Mouse (Mus musculus) adrenal gland, adult 2 months (tissue): Measurements from ENCODE around the gene Sec24d. TPM values are rescaled to one million over a fixed set of nuclear protein-coding genes. Genes with fewer than 3 reads are reported as not detected.

ENCODE experiments used
- DNase-seq: peaks from one replicate; pipeline ENCODE4 v3.0.0; 2021
- polyA plus RNA-seq: library from polyadenylated mRNA; depleted of rRNA; stranded (reverse); fragments of >200 nt; gene quantifications from 2 replicates; pipeline ENCODE4 v1.2.3, GENCODE M21; 2012
- total RNA-seq, 2 experiments: library from RNA; stranded (reverse); gene quantifications; 2 replicates each; pipeline ENCODE4 v1.2.3; 2021

Sec24d gene
- total and polyA plus RNA-seq, 3 experiments: 81.5 to 253 (median 181) TPM

GRCm38 (mm10) chr3:123296654-123297053 is 29.4 kb downstream of the Sec24d start:
- no peak for DNase-seq

DNA sequence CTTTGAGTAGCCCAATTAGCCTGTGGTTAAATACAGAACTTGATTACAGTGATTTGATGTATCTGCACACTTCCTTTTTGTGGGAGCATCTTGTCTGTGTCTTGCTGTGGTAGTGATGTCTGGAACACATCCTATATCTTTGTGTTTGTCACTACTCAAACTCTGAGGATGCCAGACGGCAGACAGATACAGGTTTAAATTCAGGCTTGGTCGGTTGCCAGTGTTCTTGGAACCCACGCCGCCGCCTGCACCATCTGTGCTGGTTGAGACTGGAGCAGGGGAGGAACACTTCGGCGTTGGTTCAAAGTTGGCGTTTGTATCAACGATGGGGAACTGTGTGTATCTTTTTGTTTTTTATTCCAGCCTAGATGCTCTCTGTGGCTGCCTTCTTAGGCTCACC is 31.0 kb downstream of the Sec24d start:
- DNase-seq: no peak

GRCm38 (mm10) chr3:123301521-123301920 is 34.3 kb downstream of the Sec24d start:
- DNase-seq: peak; percentile 50

DNA sequence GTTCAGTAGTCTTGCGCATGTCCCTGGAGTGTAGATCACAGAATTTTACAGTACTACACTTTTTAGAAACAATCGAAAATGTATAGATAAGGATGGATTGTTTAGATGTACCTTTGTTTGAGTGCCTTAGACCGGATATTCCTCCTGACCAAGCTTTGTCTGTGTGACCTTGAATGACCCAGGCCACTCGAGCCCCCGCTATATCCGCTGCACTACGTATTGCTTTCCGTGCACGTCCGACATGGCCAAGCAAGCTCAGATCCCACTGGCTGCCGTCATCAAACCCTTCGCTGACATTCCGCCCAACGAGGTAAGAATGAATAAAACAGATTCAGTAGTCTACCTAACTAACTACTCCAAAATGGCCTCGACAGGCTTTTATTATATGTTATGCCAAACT is 38.4 kb downstream of the Sec24d start:
- no peak for DNase-seq

DNA sequence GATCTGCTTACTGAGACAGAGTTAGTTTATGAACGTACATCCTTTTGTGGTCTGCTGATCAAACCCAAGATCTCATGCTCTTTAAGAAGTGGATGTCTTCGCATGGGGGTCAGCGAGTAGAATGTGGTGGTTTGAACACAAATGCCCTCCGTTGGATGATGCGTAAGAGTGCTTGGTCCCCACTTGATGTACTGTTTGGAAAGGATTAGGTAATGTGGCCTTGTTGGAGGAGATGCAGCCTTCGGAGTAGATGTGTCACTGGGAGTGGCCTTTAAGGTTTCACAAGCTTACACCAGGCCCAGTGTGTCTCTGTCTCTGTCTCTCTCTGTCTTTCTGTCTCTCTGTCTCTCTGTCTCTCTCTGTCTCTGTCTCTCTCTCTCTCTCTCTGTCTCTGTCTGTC is 40.2 kb downstream of the Sec24d start:
- DNase-seq: peak; percentile 65

- DNase-seq: no peak
Measured at GRCm38 (mm10) chr3:123309141-123309540, 41.9 kb downstream of the Sec24d start.

- no peak for DNase-seq
Measured at GRCm38 (mm10) chr3:123312477-123313062, 45.3 kb downstream of the Sec24d start.

- no peak for DNase-seq
Measured at GRCm38 (mm10) chr3:123313477-123313876, 46.2 kb downstream of the Sec24d start.

DNA sequence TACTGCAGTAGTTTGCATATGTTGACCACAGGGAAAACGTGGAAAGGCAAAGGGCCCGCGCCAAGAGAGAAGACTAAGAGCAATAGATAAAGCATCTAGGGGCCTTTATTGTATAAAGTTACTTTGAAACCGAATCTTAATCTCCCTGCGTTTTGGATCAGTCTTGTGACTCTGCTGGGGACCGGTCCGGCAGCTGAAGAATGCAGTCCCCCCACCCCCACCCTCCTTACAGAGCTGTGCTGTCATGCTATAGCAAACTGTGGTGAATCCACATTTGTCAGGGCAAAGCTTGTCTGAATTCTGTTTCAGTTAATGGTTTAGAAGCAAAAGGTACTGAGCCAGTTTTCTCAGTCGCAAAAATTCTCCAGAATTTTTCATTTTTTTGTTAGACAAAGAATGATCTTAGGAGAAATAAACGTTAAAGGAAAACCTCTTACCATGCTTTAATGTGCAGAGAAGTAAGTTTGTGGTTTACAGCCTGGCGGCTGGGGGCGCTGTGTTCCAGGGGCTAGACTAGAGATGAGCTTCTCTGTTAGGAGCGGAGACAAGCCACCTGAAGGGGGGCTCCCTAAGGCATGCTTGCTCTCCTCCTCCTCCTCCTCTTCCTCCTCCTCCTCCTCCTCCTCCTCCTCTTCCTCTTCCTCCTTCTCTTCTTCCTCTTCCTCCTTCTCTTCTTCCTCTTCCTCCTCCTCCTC is 46.8 kb downstream of the Sec24d start:
- DNase-seq: no peak

GRCm38 (mm10) chr3:123316066-123316465 is 48.8 kb downstream of the Sec24d start:
- DNase-seq: no peak

GRCm38 (mm10) chr3:123317081-123317480 is 49.8 kb downstream of the Sec24d start:
- no peak for DNase-seq

DNA sequence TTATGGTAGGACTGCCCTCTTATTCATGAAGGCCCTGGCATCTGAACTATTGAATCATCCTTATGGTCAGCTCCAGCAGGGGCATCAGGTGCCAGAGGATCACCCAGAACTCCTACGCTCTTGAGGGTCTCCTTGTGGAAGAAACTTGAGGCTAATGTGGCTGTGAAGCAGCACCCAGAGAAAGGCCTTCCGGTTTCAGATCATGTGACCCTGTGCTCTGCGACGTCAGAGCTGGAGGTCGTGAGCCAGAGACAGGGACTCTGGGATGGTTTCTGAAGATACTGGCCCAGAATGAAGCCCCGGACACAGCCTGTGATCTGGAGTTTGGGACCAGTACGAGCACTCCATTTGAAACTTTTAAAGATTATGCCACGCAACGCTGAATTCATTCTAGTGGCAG is 53.1 kb downstream of the Sec24d start:
- DNase-seq: no peak

- peak; percentile 64 for DNase-seq
Measured at GRCm38 (mm10) chr3:123321612-123322011, 54.4 kb downstream of the Sec24d start.

- no peak for DNase-seq
Measured at GRCm38 (mm10) chr3:123322147-123322546, 54.9 kb downstream of the Sec24d start.

- DNase-seq: no peak
Measured at GRCm38 (mm10) chr3:123324326-123324725, 57.1 kb downstream of the Sec24d start.

DNA sequence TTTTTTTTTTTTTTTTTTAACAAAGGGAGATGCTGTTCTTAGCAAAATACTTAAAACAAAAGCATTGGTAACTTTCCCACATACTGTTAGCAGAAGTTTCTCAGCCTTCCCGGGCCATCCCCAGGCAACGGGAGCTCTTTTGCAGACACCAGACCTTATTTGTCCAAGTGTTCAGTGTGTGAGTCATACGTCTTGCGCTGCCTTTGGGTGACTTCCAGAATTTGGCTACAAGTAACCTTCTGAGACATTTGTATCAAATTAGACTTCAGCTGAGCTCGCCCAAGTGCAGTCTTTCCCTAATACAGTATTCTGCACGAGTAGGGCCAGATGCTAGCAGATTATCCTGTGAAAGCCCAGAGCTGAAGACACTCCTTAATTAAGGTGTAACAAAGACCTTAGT is 62.0 kb downstream of the Sec24d start:
- DNase-seq: peak; percentile 85

GRCm38 (mm10) chr3:123330221-123330620 is 63.0 kb downstream of the Sec24d start:
- DNase-seq: no peak

- DNase-seq: no peak
Measured at GRCm38 (mm10) chr3:123332330-123333054, 65.2 kb downstream of the Sec24d start.

GRCm38 (mm10) chr3:123333055-123333424 is 65.8 kb downstream of the Sec24d start:
- DNase-seq: no peak

GRCm38 (mm10) chr3:123334947-123335346 is 67.7 kb downstream of the Sec24d start:
- no peak for DNase-seq

DNA sequence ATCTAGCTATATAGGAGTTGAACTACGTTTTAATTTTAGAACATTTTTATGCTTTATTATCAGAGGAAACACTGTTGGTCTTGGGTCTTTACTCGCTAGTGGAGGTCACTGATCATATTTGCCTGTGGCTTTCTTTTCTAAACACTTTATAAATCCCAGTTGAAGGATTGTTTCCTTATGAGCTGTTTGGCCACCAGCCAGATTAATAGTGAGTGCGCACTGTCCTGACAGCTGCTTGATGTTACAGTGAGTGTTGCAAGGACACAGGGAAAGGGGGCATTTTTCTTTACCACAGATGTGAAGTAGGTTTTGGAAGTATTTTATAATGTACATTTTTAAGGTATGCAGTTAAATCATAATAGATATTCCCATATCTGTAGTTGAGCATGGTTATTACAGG is 68.2 kb downstream of the Sec24d start:
- DNase-seq: peak; percentile 63

DNA sequence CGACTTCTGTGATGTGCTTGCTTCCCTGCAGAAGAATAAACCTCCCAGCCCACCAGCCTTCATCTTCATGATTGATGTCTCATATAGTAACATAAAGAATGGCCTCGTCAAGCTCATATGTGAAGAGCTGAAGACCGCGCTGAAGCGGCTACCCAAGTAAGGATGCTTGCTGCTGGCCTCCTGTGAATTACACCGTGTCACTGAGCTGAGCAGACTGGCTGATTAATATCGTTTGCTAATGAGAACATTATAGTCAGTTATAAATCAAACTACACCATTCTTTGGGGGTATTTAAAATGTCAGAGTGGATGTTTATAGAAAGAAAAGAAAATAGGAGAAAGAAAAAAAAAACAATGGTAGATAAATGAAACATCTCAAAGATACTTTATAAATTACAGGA is 69.2 kb downstream of the Sec24d start:
- no peak for DNase-seq

- DNase-seq: no peak
Measured at GRCm38 (mm10) chr3:123336951-123337350, 69.7 kb downstream of the Sec24d start.
